Mouse (Mus musculus): ENCODE results near the gene Pde8b. TPM values are rescaled to one million over a fixed set of nuclear protein-coding genes. Genes with fewer than 3 reads are reported as not detected.

Pde8b gene
- polyA plus RNA-seq, 1 experiment from 2014 or later: 0.63 TPM

- H3K4me1 ChIP-seq (ENCODE audit: insufficient read depth): no peaks in the 10 kb centered on the region
- H3K27me3 ChIP-seq (ENCODE audit: insufficient read depth, low read length): no peaks in the 10 kb centered on the region
- TF ChIP-seq EP300 (IDR thresholded peaks at IDR 0.05; ENCODE audit: low read depth): no peak
- no peak for TF ChIP-seq CTCF (IDR thresholded peaks at IDR 0.05; ENCODE audit: low read depth)
- no peak overlapping the region for H3K4me3 ChIP-seq (ENCODE audit: low read depth, low read length)
- no peaks in the 10 kb centered on the region for H3K9me3 ChIP-seq (ENCODE audit: low read length)
- H3K27ac ChIP-seq (ENCODE audit: low read depth): no peak overlapping the region
- H3K9ac ChIP-seq (replicated peaks): no peak overlapping the region
- ATAC-seq: peak; percentile 36; the same call in 1 of the 2 replicates
- DNase-seq: no peak
- 57% methylated on average over 5 of the region's 5 CpGs for WGBS (ENCODE audit: insufficient replicate concordance)
- H3K4me2 ChIP-seq (ENCODE audit: low read depth, low read length): no peak overlapping the region
- H3K36me3 ChIP-seq (replicated peaks; ENCODE audit: insufficient read depth, low read length): no peaks in the 10 kb centered on the region
These were observed 259.6 kb downstream of the Pde8b start for GRCm38 (mm10) chr13:94990516-94990915.

- no peak for DNase-seq
- no peaks in the 10 kb centered on the region for H3K9me3 ChIP-seq (ENCODE audit: low read length)
- H3K27ac ChIP-seq (ENCODE audit: low read depth): no peak overlapping the region
- no peak overlapping the region for H3K4me3 ChIP-seq (ENCODE audit: low read depth, low read length)
- no peak for ATAC-seq
- WGBS (ENCODE audit: insufficient replicate concordance): 65% methylated on average over 7 of the region's 7 CpGs
- TF ChIP-seq CTCF (IDR thresholded peaks at IDR 0.05; ENCODE audit: low read depth): no peak
- TF ChIP-seq EP300 (IDR thresholded peaks at IDR 0.05; ENCODE audit: low read depth): no peak
- peaks cover 10% of the 10 kb centered on the region for H3K36me3 ChIP-seq (replicated peaks; ENCODE audit: insufficient read depth, low read length)
- H3K9ac ChIP-seq (replicated peaks): no peak overlapping the region
- H3K27me3 ChIP-seq (ENCODE audit: insufficient read depth, low read length): no peaks in the 10 kb centered on the region
- H3K4me1 ChIP-seq (ENCODE audit: insufficient read depth): peaks cover 7% of the 10 kb centered on the region
- no peak overlapping the region for H3K4me2 ChIP-seq (ENCODE audit: low read depth, low read length)
These were observed 271.1 kb downstream of the Pde8b start for GRCm38 (mm10) chr13:94979081-94979480.

GRCm38 (mm10) chr13:94976219-94977186, 273.6 kb downstream of the Pde8b start, which contains the start of gene Wdr41:
Gene Wdr41, plus strand, starts transcription at chr13:94976344.
- peak; percentile 95 for TF ChIP-seq CTCF (IDR thresholded peaks at IDR 0.05; ENCODE audit: low read depth)
- TF ChIP-seq EP300 (IDR thresholded peaks at IDR 0.05; ENCODE audit: low read depth): no peak
- Histone ChIP-seq H3K4me2 (ENCODE audit: low read depth, low read length) (peak within 1 kb of the TSS; percentile 78), H3K36me3 (replicated peaks; ENCODE audit: insufficient read depth, low read length) (peaks cover 6% of the 10 kb centered on the region), H3K27ac (ENCODE audit: low read depth) (peak within 1 kb of the TSS; percentile 98), H3K27me3 (ENCODE audit: insufficient read depth, low read length) (no peaks in the 10 kb centered on the region), H3K4me3 (ENCODE audit: low read depth, low read length) (peak within 1 kb of the TSS; percentile 76), H3K9me3 (ENCODE audit: low read length) (no peaks in the 10 kb centered on the region), H3K9ac (replicated peaks) (peak within 1 kb of the TSS; percentile 83), H3K4me1 (ENCODE audit: insufficient read depth) (peaks cover 7% of the 10 kb centered on the region)
- ATAC-seq (peak; percentile 98), DNase-seq (peak; percentile 92)
- WGBS (ENCODE audit: insufficient replicate concordance): under 1% methylated on average over 65 of the region's 68 CpGs

DNA sequence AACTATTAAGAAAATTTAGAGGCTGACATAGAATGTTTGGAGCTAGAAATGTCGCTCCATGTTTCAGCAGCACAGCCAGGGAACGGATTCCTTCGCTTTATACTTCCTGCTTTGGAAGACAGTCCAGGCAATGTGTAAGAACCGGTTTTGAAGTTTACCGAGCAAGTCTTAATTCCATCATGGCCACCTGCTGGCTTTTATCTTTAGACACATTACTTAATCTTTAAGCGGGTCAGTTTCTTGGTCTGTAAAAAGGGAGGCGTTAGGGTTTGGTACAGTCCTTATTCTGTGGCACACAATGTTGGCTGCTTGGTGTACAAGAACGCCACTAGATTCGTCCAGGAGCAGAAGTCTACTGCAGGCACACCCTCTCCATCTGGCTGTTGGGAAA, 274.3 kb downstream of the Pde8b start:
- WGBS (ENCODE audit: insufficient replicate concordance): 21% methylated on average over 9 of the region's 9 CpGs
- peak overlapping the region; percentile 78 for H3K4me2 ChIP-seq (ENCODE audit: low read depth, low read length)
- no peaks in the 10 kb centered on the region for H3K27me3 ChIP-seq (ENCODE audit: insufficient read depth, low read length)
- 0 out of 2 replicates have a peak overlapping the region, but pooled peaks have one; percentile 83 for H3K9ac ChIP-seq (replicated peaks)
- H3K4me1 ChIP-seq (ENCODE audit: insufficient read depth): peaks cover 7% of the 10 kb centered on the region
- H3K36me3 ChIP-seq (replicated peaks; ENCODE audit: insufficient read depth, low read length): no peaks in the 10 kb centered on the region
- peak overlapping the region; percentile 76 for H3K4me3 ChIP-seq (ENCODE audit: low read depth, low read length)
- no peaks in the 10 kb centered on the region for H3K9me3 ChIP-seq (ENCODE audit: low read length)
- H3K27ac ChIP-seq (ENCODE audit: low read depth): no peak overlapping the region
- DNase-seq (no peak), ATAC-seq (no peak)
- TF ChIP-seq EP300 (IDR thresholded peaks at IDR 0.05; ENCODE audit: low read depth) (no peak), CTCF (IDR thresholded peaks at IDR 0.05; ENCODE audit: low read depth) (no peak)

Other genes starting within 250 kb of the Pde8b start
- gene Zbed3, start 73.3 kb upstream of the Pde8b start, polyA plus RNA-seq (2015; fragmentation: Nextera tagmentation; extraction: Ambion mirVana): 5.7 and 6.7 TPM in 2 replicates
- 11.7 TPM in 2 replicates for gene Aggf1, start 125.0 kb upstream of the Pde8b start, polyA plus RNA-seq (2015; fragmentation: Nextera tagmentation; extraction: Ambion mirVana)
- gene Crhbp, start 194.6 kb upstream of the Pde8b start, polyA plus RNA-seq (2015; fragmentation: Nextera tagmentation; extraction: Ambion mirVana): 0.11 and 0.18 TPM in 2 replicates
- gene S100z, start 228.4 kb upstream of the Pde8b start, polyA plus RNA-seq (2015; fragmentation: Nextera tagmentation; extraction: Ambion mirVana): not detected in 2 replicates